Mouse (Mus musculus): ENCODE measurements at regions not wholly inside any gene's neighbourhood (a gene's known extent, or its start where the extent isn't known, plus 50 kb on each side); places are given as distances from the start of the nearest gene placed in this dataset.

DNA sequence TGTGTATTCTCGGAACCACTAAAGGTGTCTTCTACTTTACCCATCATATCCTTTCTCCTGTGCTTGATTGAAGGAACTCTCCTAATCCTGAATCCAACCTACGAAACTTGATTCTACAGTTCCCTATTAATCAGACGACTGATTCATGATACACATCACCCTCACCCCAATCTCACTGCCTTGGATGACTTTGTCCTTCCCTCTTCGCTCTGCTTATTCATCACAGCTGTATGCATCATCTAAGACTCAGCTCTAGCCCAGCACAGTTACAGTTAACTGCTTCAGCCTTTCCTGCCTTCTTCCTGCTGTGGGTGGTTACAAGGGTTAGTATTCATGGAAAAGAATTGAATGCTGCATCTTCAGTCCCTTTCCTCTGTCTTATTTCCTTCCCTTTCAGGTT, 640.1 kb upstream of the Cited2 start:
- DNase-seq, result no peak

DNA sequence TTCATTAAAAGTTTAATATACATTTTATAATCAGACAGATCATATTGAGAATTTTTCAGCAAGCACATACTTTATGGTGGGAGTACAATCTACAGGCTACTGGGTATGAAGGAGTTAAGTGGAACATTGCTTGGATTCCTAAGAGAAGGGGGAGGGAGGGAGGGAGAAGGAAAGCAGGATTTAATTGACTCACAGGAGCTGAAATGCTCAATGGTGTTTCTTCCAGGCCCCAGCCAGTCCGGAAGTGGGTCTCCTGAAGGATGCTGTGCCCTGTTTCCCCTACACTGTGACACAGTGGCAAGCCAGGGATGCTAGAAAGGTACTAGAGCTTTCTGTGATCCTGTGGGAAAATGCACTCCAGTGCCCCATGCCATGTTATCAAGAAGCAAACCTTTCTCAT, 621.0 kb upstream of the Cited2 start:
- DNase-seq, result no peak

DNA sequence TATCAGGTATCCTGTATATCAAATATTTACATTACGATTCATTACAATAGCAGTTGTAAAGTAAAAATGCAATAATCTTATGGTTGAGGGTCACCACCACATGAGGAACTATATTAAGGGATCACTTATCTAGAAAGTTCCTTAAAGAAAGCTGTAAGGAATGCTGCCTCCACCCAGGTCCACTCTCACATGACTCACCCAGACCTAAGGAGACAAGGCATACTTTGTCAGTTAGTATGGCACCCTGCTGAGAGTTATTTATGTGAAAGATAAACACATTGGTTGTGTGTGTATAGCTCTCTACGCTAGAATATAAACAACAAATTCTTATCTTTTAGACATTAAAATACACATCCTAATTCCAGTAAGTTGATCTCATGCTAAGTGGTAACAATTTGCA, 619.6 kb upstream of the Cited2 start:
- no peak for DNase-seq

DNA sequence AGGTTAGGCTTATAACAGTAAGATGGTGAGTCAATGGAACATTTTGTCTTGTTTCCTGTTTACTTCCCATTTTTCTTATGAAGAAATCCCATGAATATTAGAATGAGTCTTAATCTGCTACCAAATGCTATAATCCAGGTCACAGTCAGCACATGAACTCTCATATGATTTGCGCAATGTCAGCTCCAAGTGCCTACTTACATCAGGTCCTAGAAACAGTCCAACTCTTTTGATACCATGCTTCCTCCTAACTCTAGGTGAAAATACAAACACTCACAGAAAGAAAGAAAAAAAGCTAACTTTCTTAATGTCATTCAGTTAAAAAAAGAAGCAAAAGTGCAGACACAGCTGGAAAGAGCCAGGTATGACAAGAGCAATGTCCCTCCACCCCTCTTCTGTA, 616.2 kb upstream of the Cited2 start:
- DNase-seq, result peak in 1 of 2 experiments; percentile 8

DNA sequence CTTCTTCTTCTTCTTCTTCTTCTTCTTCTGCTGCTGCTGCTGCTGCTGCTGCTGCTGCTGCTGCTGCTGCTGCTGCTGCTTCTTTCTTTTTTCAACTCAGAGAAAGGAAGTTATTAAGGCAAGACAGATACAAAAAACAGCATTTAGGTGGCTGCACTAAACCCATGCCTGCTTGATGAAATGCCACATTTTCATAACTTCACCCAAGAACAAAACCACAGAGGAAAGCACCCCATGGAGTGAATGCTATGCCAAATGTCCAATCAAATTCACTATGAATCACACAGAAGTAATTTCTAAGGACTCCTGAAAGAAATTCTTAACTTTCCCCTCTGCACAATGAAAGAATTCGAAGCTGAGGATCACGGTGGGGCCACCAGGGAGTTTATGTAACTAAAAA, 611.9 kb upstream of the Cited2 start:
- DNase-seq, result no peak

DNA sequence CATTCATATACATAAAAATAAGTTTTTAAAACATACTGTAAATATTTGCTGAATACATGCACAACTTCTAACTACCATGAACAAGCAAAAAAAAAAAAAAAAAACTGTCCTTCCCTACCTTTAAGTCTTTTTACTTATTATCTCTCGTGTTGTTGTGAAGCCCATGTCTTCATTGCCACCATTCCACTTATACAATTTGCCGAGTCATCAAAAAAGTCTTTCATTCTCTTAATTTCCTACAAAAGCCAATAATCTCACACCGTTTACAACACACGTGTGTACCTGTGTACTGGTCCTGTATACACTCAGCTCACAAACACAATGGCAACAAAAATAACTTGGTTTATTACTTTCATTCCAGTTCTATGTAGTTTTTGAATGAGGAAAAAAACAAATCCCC, 608.2 kb upstream of the Cited2 start:
- DNase-seq, result no peak

DNA sequence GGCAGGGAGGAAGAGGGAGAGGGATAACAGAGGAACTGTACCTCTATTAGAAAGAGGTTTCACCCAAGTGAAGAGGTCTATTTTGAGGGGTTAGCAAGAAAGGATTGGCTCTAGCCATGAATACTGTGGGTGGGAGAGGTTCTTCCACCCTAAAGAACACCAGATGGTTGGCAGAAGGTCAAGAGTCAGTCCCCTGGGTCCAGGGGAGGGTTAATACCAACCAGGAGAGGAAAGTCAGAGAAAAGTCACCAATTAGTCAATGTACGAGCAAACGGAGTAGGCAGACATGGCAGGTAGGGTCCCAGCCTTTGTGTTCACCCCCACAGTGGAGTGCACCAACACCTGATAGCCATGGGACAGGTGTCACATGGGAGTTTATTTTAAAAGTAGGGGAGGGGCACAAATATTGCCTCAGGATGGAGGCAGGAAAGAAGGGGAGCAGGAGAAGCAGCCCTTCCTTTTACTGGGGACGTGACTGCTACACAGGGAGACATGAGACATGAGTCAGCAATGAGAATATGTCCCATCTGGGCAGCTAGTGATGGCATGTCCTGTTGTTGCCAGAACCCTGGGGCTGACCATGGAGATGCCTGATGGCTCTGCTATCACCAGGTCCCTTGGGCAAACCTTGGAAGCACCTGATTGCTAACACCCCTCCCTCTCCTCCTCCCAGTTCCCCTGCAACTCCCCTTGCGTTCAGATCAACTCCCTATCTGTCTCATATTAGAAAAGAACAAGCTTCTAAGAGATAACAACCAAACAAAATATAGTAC, 593.4 kb upstream of the Cited2 start:
- no peak for DNase-seq

DNA sequence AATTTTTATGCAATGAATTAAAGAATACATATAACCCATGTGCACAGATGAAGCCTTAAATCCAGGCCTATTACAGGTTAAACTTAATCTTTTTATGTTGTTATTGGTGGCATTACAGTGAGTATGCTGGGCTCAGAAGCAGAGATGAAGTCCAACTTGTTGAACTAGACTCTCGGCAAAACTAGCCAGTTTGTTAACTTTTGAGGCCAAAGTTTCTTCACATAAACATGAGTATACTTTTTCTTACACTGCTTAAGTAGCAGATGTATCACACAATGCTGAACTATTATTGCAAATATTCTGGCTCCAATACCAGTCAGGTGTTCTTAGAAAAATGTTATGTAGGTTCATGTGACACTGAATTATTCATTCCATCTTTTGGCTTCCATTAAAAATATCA, 592.4 kb upstream of the Cited2 start:
- DNase-seq, result no peak

DNA sequence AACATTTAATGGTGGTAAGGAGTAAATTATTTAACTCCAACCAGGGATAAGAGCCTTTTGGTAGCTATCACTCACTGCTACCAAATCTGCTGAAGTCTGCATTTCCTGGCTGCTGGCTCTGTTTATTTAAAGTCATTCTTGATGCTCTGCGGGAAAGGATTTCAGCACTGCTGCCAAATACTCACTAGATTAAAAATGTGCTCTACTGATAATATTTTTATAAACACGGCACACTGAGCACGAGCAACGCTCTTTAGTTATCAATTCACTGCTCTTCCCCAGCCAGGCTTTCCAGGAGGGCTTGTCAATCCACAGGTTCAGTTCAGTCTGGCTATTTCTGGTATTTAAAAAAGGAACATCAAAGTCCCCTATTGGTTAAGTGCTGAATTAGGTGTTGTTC, 591.3 kb upstream of the Cited2 start:
- DNase-seq, result peak in 1 of 2 experiments; percentile 8

DNA sequence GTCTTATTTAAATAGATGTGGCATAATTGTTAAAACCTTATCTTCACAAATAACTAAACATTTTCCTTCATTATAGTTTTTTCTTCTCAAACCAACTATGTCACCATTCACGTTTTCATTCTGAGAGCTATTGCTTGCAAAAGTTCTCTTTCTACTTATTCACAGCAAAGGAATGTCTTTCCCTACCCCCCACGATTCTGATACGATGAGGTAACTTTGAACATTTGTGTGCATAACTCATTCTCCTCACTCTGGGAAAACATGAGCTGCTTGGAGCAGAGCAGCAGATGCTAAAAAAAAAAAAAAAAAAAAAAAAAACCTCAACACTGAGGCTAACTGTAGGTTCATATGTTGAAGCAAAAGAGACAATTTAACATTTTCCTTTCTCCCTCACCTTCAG, 547.6 kb upstream of the Cited2 start:
- DNase-seq, result no peak

DNA sequence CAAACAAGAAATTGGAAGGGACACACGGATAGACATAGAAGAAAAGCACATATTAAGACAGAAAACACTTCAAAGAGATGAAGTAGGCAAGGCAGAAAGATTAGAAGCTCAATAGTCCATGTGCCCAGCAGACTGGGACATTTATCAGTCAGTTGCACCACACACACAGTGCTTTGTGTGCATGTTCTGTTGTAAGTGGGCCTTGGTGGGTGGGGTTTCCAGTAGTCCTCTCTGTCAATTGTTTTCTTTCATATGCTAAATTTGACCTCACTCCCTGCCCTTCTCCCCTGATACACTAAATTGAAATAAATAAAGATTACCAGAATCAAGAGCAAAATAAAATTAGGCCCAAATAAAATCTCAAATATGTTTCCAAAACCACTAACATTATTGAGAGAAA, 546.0 kb upstream of the Cited2 start:
- no peak for DNase-seq

DNA sequence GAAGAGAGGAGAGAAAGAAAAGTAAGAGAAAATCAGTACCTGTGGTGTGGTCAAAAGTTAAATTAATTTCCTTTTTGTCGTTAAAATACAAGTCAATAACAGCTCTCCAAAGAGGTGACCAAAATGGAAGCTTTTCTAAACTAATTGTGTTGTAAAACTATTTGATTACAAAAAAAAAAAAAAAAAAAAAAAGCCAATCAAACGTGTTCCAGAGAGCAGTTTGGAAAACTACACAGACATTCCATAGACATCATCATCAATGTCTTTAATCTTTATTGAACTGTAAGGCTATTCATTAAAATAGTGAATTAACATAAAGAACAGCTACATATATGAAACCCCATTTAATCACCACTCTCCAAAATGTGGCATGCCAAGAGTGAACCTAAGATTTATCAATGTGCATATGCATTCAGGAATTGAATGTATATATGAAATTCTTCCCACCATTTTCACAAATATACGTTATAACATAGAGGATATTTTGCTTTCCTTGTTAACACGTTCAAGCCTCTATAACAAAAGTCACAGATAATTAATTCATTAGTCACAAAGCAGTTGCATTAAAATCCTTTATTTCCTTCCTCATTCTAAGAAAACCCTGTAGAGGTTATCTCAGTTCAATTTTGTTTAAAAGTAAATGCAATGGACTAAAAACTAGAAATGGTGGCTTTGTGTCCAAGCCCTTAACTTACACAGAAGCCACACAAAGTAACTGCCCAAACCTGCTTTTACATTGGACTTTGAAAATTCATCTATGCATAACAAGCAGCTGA, 545.3 kb upstream of the Cited2 start:
- no peak for DNase-seq

DNA sequence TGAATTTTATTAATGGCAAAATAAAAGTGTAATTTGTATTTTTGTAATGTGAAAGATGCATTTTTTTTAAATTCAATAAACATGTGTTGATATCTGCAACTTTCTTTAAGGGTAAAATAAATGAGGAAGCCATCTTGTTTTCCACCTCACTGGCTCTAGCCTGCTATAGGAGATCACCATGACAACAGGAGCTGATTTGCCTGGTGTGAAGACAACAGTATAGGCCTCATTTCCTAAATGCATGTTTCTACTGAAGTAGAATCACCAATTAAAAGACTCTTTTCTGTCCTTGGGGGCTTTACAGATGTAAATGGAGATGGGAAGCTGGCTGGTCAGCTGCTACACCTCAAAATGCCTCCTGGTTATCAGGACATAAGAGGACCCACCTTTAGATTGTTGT, 544.4 kb upstream of the Cited2 start:
- DNase-seq, result no peak

DNA sequence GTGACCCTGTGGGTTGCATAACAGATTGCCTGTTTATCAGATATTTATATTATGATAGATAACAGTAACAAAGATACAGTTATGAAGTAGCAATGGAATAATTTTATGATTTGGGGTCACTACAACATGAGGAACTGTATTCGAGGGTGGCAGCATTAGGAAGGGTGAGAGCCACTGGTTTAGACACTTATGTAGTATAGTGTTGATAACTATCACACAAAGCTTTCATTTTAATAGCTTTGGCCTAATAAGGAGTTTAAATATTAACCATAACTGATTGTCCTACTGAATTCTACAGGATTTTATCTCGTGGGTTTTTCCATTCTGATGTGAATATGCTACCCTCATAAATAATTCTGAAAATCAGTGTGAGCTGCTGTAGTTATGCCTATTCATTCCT, 538.6 kb upstream of the Cited2 start:
- no peak for DNase-seq

DNA sequence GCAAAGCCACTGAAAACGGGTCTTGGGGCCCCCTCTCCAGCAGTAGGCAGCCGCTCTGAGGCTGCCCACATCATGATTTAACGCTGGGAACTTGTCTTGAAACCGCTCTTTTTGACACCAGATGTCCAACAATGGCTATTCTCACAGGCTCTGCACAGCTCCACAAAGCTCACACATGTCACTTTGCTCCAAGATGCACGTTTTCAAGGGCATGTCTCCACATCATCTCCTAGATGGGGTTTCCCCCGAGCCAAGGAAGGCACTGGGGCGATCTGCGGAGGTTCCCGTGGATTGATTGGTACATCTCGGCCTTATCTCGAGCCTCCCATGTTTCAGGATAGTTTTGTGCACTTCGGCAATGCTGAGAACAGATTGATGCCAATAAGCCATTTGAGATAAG, 526.8 kb upstream of the Cited2 start:
- no peak for DNase-seq

DNA sequence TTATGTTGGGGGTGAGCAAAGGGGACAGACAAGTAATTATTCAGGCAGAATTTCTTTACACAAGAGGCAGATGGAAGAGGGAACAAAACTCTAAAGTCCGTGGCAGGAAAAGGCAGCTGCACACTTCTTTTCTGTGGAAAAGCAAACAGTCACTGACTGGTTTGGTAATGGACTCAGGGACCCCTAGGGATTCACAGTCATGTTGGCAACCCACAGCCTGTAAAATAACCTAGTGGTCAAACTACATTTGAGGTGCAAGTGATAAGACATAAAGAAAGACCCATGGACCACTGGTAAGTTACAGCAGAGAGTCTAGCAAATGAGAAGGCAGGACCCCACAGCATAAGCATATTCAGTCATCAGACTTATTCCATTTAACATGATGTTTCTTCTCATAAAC, 526.4 kb upstream of the Cited2 start:
- no peak for DNase-seq

DNA sequence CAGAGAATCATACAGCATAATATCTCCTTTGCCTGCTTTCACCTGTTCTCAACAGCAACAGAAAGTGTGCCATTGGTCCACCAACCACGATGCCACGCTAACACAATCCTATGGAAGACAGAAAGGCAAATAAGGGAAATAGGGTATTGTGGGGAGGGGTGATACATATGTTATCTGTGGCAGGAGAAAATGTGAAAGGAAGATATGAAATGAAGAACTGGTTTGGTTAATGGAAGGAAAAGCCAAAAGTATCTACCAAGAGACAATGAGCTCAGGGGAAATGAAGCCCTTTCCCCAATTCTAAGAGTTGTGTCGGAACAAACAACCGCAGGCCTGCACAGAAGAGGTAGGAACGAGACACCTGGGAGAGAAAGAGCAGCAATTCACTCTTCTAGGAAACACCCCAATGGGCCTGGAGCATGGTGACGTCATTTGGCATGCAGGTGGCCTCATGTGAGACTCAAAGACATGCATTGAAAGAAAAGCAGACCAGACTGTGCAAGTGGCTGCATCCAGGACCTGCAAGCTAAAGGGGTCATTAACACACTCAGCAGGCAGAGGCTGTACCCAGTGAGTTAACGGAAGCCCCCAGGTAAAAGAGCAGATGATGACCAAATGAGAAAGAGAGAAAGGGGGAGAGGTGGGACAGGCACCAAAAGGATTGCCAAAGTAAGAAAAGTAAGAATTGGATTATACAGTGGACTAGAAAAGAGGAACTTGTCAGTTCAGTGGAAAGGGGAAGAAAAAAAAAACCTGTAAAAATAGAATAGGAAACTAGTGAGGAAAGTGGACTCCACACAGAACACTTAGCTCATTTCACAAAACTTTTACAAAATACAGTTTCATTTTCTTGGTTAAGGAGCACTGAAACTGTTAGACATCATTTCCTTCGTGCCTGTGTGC, 522.2 kb upstream of the Cited2 start:
- no peak for DNase-seq

DNA sequence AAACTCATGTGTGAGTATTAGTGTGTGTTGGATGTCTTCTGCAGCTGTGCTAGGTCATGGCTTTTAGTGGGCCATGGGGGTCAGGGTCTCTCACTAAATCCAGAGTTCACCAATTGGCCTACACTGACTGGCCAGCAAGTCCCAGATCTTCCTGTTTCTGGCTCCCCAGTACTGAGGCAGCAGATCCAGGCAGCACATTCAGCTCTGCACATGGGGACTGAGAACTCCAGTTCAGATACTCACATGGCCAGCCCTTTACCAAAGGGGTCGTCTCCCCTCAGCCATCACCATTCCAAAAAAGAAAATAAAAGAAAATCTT, 521.6 kb upstream of the Cited2 start:
- DNase-seq, result no peak

DNA sequence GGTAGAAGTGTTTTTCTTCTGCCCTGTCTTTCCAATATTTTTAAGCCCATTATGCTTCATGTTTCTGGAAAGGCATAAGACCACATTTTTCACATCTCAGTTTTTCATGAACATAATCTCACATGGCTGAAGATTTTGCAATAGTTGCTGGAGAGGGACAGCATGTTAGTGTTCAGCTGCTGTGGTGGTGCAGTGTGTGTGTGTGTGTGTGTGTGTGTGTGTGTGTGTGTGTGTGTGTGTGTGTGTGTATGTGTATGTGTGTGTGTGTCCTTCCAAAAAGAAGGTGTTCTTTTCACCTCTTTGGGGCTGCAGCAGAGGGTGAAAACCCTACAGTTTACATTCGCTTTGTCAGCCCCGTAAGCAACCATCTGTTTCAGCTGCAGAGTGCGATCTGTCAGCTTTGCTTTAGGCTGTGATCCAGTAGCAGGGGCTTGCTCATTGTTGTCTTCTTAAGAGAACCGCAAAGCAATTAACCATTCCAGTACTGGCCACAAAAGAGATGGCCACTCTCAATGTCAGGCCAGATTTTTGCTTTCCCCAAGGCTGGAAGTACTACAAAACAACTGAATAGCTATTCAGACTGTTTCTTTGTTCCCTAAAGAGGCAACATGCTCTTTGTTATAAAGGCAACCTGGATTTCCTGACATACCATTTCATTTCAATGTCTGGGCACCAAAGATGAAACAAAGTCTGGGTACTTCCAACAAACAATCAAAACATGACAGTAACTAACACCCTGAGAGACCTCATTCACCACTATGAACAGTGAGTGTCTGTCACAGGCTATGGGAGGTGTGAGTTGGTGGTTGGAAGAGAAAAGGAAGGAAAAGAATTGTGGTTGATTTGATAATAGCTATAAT, 520.2 kb upstream of the Cited2 start:
- DNase-seq, result no peak

DNA sequence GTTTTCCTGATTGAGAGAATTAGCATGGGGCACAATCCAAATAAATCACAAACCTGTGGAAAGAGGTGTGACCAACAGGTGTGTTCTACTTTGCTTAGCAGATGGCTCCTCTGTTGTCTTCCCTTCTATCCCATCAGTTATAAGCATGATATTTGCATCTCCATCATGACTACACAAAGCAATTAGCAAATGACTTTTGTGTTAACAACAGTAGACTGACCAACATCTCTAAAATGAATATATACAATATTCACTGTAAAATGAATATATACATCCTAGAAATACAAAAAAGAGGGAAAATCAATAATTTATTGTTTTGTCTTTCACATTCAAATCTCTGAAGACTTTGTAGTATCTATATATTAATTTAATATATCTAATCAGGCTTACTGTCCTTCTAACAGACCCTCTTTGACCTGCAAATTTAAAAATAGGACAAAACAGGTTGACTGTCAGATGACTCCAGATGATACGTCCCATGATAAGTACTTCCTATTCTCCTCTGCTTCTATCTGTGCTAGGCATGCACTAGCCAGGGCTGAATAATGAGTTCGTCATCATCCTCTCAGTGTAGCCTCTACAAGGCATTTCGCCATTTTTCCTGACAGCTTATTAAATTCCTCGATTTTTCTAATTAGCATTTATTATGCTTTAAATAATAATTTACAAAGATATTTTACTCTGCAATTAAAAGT, 519.5 kb upstream of the Cited2 start:
- DNase-seq, result no peak

DNA sequence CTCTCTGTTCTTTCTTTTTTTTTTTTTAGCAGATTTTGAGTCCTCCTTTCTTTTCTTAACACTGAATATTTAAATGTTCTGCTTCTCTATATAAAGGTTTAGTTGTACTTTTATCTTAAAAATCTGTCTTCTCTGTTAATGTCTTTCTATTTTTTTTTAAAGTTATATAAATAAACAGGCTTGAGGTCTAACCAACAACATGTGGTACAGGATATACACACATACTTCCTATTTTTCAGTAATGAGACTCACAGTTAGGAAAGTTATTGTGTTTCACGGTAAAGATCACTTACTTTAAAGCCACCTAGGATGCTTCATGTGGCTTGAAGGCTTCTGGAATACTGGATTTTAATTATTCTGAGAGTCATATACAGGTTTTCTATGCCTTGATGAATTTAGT, 518.9 kb upstream of the Cited2 start:
- DNase-seq, result no peak
